Mouse (Mus musculus) liver, embryonic 14.5 days (tissue): ENCODE data around the gene Zfp386. TPM values are rescaled to one million over a fixed set of nuclear protein-coding genes. Genes with fewer than 3 reads are reported as not detected.

ENCODE experiments used
- ATAC-seq: fragments of 200-750 bp; cut with Nextera tagmentation; 2 replicates; pipeline ENCODE4 v1.8.0; 2017; ENCODE audit warnings: moderate number of reproducible peaks, mild to moderate bottlenecking, moderate library complexity; ENCODE audit not compliant: insufficient read depth
- DNase-seq, 3 experiments: peaks; one replicate each; pipeline ENCODE4 v3.0.0-alpha.2; 2012 to 2013; ENCODE audit warnings: low read depth in 3 of 3, low spot score in 3 of 3
- H3K27ac ChIP-seq: fragments of 300-500 bp; sonication (generic); 2 replicates; pipeline ENCODE4 v1.5.1; 2014; ENCODE audit warnings: moderate library complexity, mild to moderate bottlenecking, control low read depth, inconsistent platforms
- H3K27me3 ChIP-seq: fragments of 300-500 bp; sonication (generic); 2 replicates; pipeline ENCODE4 v1.6.1; 2014; ENCODE audit warnings: mild to moderate bottlenecking, low read length, moderate library complexity; ENCODE audit not compliant: control insufficient read depth, insufficient read depth
- H3K36me3 ChIP-seq: fragments of 300-500 bp; sonication (generic); replicated peaks from 2 replicates; pipeline ENCODE4 v1.6.1; 2014; ENCODE audit warnings: low read depth; ENCODE audit not compliant: control insufficient read depth, insufficient read depth
- H3K4me1 ChIP-seq, 2 experiments: fragments of 200-500 bp in 1 of 2; fragments of 300-500 bp in 1 of 2; sonication (generic) in 1 of 2; replicated peaks; 2 replicates each; pipeline ENCODE4 v1.6.1; 2012 to 2014; ENCODE audit warnings: antibody characterized with exemption in 1 of 2, inconsistent platforms in 1 of 2, low read length in 1 of 2; ENCODE audit not compliant: control insufficient read depth in 2 of 2, insufficient read depth in 2 of 2
- H3K4me2 ChIP-seq: fragments of 300-500 bp; sonication (generic); 2 replicates; pipeline ENCODE4 v1.6.1; 2014; ENCODE audit warnings: low read depth, mild to moderate bottlenecking, control low read depth, moderate library complexity
- H3K4me3 ChIP-seq, 2 experiments: fragments of 200-500 bp in 1 of 2; fragments of 300-500 bp in 1 of 2; sonication (generic) in 1 of 2; 2 replicates each; pipeline ENCODE4 v1.5.1; 2012 to 2014; ENCODE audit warnings: low read depth in 2 of 2, low read length in 2 of 2, mild to moderate bottlenecking in 2 of 2, control low read depth in 1 of 2, inconsistent platforms in 1 of 2, moderate library complexity in 1 of 2; ENCODE audit not compliant: insufficient read depth in 1 of 2
- H3K9ac ChIP-seq: fragments of 300-500 bp; sonication (generic); replicated peaks from 2 replicates; pipeline ENCODE4 v1.6.1; 2014; ENCODE audit warnings: mild to moderate bottlenecking, control low read depth, moderate library complexity
- H3K9me3 ChIP-seq: fragments of 300-500 bp; sonication (generic); 2 replicates; pipeline ENCODE4 v1.6.1; 2016; ENCODE audit warnings: low read length, mixed read lengths; ENCODE audit not compliant: control insufficient read depth
- CTCF ChIP-seq: IDR thresholded peaks from 2 replicates; pipeline ENCODE4 v1.5.1; 2016; ENCODE audit warnings: antibody characterized with exemption, low read depth, control low read depth
- EP300 ChIP-seq: IDR thresholded peaks from 2 replicates; pipeline ENCODE4 v1.6.1; 2016; ENCODE audit warnings: antibody characterized with exemption, low read depth
- WGBS: fragments of 180-500 bp; shearing (Covaris S2); extraction: QIAGEN DNeasy Blood & Tissue Kit; methylation state at CpG from one replicate; pipeline ENCODE4 v1.1.7; 2014; ENCODE audit not compliant: insufficient replicate concordance; 5-methylcytosine and 5-hydroxymethylcytosine counted together
- polyA plus RNA-seq, 2 experiments: library from polyadenylated mRNA; depleted of rRNA in 1 of 2; stranded (reverse) in 1 of 2; unstranded in 1 of 2; fragments of >200 nt; fragmentation: Nextera tagmentation in 1 of 2; extraction: Ambion mirVana in 1 of 2; gene quantifications; 2 replicates each; pipeline versions ENCODE4 v1.2.1 to v1.2.3; 2012 to 2014

The Zfp386 gene
- polyA plus RNA-seq, 2 experiments, result 2.5 to 5.0 TPM

DNA sequence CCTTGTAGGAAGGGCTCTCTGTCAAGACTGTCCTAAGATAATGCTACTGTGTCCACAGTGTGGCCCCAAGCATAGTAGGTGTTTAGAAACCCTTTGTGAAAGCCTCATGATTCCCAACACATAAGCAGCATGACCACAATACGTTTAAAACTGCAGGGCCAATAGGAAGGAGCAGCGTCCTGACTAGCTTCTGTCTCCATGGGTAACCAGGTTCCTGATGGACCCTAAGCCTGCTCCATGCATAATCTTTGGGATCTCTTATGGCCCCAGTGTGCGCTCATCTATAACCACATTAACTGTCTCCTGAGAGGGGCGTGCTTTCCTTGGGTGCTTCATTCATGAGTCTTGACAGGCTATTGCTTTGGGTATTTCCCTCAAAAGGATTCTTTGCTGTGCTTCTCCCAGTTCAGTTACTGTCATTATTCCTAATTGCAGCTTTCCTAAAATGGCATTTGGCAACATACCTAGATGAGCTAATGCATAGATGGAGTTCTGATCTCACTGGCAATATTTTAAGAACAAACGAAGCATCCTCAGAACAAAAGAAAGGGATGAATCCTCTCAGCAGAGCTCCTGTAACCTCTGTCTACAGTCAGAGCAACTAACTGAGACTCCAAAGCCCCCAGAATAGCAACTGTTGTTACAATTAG lies 39.6 kb downstream of the Zfp386 start:
- Histone ChIP-seq H3K27me3 (no peaks in the 10 kb centered on the region), H3K4me2 (no peak overlapping the region), H3K4me3 (no peak overlapping the region), H3K27ac (no peak overlapping the region), H3K9ac (no peak overlapping the region), H3K36me3 (no peaks in the 10 kb centered on the region), H3K4me1 (no peaks in the 10 kb centered on the region), H3K9me3 (no peaks in the 10 kb centered on the region)
- WGBS, result 48% methylated on average over 5 of the region's 5 CpGs
- ATAC-seq, result no peak
- no peak for DNase-seq
- no peak for TF ChIP-seq EP300
- TF ChIP-seq CTCF, result no peak

DNA sequence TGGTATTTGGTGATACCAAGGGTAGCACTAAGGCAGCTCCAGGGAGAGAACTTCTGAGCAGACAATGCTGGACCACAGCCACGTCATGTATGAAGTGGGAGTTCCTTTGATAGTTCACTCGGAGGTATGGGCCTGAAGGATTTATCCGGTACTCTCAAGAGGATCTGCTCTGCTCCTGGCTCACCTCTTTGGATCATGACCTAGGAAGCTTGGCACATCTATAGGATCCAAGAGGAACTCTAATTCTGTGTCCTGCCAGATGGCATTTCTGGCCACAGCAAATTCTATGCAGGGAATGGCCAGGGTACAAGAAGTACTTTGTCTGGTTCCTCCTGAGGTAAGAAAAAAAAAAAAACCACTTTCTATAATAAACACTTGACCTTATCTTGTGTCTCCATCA lies 42.3 kb downstream of the Zfp386 start:
- Histone ChIP-seq H3K4me3 (no peak overlapping the region), H3K27me3 (no peaks in the 10 kb centered on the region), H3K36me3 (no peaks in the 10 kb centered on the region), H3K4me2 (no peak overlapping the region), H3K4me1 (no peaks in the 10 kb centered on the region), H3K9ac (no peak overlapping the region), H3K27ac (no peak overlapping the region), H3K9me3 (no peaks in the 10 kb centered on the region)
- ATAC-seq (no peak), DNase-seq (no peak)
- 73% methylated on average over 3 of the region's 3 CpGs for WGBS
- TF ChIP-seq CTCF (no peak), EP300 (no peak)

DNA sequence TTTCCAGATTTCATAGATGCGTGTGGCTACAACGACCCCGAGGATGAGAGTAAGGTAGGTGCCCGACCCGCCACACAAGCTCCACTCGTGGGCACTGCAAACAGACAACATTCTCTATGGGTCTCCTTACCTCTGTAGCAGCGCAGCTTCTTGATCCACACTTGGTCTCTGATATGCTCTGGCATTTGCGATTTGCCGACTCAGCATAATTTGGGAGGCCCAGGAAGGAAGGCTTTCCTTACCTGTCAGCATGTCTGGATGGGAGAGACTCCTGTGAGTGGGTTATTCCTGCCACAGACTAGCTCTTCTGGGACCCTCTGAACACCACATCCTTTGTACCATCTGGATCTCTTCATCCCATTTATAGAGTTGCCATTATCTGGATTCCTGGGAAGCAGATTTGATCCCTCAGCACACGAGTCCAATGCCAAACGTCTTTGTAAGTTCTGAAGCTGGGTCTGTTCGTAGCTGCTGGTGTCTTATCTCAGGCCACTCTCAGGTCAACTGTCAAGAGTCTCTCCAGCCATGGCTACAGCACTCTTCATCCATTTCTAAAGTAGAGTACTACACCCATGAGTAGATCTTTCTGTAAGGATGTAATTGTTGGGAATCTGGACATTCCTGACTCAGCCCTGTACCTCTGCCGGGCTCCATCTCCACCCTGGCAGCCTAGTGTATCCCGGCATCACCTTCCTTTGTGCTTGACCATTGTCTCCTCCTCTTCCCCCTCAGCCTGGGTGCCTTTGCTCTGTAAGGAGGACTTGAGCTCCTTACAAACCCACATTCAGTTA lies 47.4 kb downstream of the Zfp386 start:
- Histone ChIP-seq H3K27ac (no peak overlapping the region), H3K36me3 (no peaks in the 10 kb centered on the region), H3K4me1 (no peaks in the 10 kb centered on the region), H3K27me3 (no peaks in the 10 kb centered on the region), H3K9ac (no peak overlapping the region), H3K4me2 (no peak overlapping the region), H3K4me3 (no peak overlapping the region), H3K9me3 (no peaks in the 10 kb centered on the region)
- WGBS, result 63% methylated on average over 14 of the region's 14 CpGs
- DNase-seq, result no peak
- no peak for ATAC-seq
- TF ChIP-seq CTCF (no peak), EP300 (no peak)

DNA sequence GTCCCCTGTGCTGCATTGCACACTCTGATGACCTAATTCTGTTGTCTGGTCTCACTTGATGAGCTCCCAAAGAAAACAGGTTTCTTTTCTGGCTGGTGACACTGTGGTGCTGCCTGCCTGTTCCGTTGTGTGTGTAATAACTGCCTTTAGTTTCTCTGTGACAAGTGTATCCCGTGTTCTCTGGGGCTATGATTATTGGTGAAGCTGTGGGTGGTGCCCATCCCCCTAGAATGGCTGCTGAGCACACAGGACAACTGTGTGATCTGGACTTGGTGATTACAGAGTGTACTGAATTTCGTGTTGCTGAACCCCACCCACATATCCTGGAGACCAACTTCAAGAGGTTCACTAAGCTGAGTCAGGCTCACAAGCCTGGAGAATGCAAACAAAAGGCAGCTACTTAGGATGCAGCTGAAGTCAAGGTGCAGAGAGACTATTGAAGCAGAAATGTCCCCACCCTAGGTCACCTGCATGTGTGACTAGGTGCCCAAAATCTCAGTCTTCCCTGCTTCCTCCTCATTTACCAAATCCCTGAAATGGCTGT lies 48.9 kb downstream of the Zfp386 start:
- ATAC-seq, result no peak
- no peak overlapping the region for H3K4me2 ChIP-seq
- no peaks in the 10 kb centered on the region for H3K27me3 ChIP-seq
- DNase-seq, result no peak
- H3K36me3 ChIP-seq, result no peaks in the 10 kb centered on the region
- 45% methylated on average over 3 of the region's 3 CpGs for WGBS
- H3K4me1 ChIP-seq, result no peaks in the 10 kb centered on the region
- no peaks in the 10 kb centered on the region for H3K9me3 ChIP-seq
- no peak overlapping the region for H3K27ac ChIP-seq
- H3K9ac ChIP-seq, result no peak overlapping the region
- TF ChIP-seq CTCF, result no peak
- H3K4me3 ChIP-seq, result no peak overlapping the region

DNA sequence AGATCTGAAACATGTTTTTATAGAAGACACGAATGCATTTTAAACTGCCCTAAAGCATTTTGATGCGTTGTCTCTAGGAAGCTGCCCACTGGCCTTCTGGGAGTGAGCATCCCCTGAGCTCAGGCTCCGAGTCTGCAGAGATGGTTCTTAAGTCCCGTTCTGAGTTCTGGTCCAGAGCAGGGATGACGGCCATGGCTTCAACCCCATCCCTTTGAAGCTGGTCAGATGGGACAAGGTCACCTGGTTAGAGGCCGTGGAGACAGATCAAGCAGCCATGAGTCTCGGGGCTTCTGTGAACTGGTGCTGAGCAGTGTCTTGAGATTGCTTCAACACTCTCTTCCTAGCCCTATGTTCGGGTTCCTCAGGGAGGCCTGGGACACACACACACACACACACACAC lies 49.6 kb downstream of the Zfp386 start:
- 68% methylated on average over 8 of the region's 8 CpGs for WGBS
- no peak for DNase-seq

More for the DNA sequence above, 49.6 kb downstream of the Zfp386 start:
- Histone ChIP-seq H3K4me2 (no peak overlapping the region), H3K27me3 (no peaks in the 10 kb centered on the region), H3K27ac (no peak overlapping the region), H3K36me3 (no peaks in the 10 kb centered on the region), H3K9me3 (no peaks in the 10 kb centered on the region), H3K4me3 (no peak overlapping the region), H3K4me1 (no peaks in the 10 kb centered on the region), H3K9ac (no peak overlapping the region)
- TF ChIP-seq EP300 (no peak), CTCF (no peak)
- no peak for ATAC-seq
